Mouse (Mus musculus) layer of hippocampus, adult 9-10 months (tissue): Measurements from ENCODE around the gene Slc1a2.
A peak's percentile ranks its signal among the peaks of the same experiment; 100 is the strongest.

Experiments used
- DNase-seq: peaks from one replicate; pipeline ENCODE4 v3.0.0; 2022; ENCODE audit warnings: low spot score

The Slc1a2 gene

GRCm38 (mm10) chr2:102714320-102714719 is 55.9 kb downstream of the Slc1a2 start:
- DNase-seq: no peak

- DNase-seq: no peak
These were observed 57.3 kb downstream of the Slc1a2 start for GRCm38 (mm10) chr2:102715754-102716153.

- DNase-seq: no peak
These were observed 63.4 kb downstream of the Slc1a2 start for GRCm38 (mm10) chr2:102721859-102722258.

- DNase-seq: no peak
These were observed 66.6 kb downstream of the Slc1a2 start for GRCm38 (mm10) chr2:102725054-102725453.

GRCm38 (mm10) chr2:102730386-102730785 is 71.9 kb downstream of the Slc1a2 start:
- no peak for DNase-seq

- no peak for DNase-seq
These were observed 72.3 kb downstream of the Slc1a2 start for GRCm38 (mm10) chr2:102730788-102731187.

- no peak for DNase-seq
These were observed 74.7 kb downstream of the Slc1a2 start for GRCm38 (mm10) chr2:102733128-102733527.

- no peak for DNase-seq
These were observed 75.6 kb downstream of the Slc1a2 start for GRCm38 (mm10) chr2:102734055-102734454.

- no peak for DNase-seq
These were observed 76.6 kb downstream of the Slc1a2 start for GRCm38 (mm10) chr2:102735031-102735430.

GRCm38 (mm10) chr2:102735811-102736210 is 77.4 kb downstream of the Slc1a2 start:
- no peak for DNase-seq

DNA sequence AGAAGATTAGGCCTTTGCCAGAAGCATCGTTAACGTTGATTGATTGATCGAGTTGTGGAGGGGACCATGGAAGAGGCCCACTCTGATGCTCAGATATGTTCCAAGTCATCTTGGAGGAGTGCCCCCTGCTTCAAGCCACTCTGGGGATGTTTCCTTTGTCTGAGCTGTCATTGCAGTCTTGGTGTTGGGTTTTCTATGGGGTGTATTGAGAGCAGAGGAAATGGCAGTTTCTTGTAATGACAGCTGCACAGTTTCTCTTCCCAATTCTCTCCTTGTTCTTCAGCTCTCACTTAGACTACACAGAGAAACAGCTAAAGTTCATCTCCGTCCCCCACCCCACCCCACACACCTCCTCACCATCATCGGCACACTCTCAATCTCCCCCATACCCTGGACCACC is 78.0 kb downstream of the Slc1a2 start:
- DNase-seq: no peak

DNA sequence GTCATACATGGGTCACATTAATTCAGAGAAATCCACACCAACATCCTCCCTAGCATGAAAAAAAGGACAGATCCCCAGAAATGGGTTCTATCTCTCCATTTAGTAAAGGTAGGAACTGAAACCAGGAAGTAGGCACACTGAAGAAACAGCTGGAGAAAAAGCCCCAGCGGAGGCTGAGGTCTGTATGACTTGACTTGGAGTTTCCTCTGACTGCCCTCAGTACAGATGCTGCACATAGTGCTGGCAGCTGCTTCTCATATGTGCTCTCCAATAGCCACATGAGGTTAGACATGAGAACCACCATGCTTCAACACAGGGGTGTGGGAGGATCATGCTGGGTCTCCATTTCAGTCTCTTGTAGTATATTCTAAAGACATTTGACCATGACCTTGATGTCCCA is 80.4 kb downstream of the Slc1a2 start:
- DNase-seq: no peak

- DNase-seq: peak; percentile 37
These were observed 84.2 kb downstream of the Slc1a2 start for GRCm38 (mm10) chr2:102742685-102743084.

DNA sequence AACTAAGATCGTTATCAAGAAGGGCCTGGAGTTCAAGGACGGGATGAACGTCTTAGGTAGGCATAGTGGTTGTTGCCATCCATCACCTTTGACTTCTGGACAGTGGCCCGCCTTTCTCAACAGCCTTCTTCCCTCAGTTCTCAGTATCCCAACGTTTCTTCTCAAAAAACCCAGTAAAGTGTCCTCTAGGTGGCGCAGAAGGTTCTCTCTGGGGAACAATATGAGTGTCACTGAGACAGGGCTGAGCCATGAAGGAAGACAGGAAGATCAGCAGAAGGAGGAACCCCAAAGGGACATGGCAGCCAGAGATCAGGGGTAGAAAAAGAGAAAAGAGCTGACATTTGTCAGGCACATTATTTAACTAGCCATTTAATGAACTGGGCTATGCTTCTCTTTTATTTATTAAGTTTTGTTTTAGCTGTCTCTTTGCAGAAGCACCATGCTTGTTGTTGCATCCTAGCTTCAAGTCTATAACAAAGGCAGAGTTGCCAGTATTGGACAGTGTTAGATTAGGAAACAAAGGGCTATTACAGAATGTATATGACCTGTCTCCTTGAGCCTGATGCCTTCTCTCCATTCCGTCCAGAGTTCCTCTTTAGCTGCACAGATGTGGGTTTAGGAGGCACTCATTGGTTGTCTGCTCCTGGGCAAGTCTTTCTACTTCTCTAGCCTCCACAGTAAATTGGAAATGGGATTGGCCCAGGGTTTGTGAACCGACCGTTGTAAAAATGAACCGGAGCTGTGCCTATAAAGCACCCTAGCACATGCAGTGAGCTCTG is 85.6 kb downstream of the Slc1a2 start:
- DNase-seq: peak; percentile 41

DNA sequence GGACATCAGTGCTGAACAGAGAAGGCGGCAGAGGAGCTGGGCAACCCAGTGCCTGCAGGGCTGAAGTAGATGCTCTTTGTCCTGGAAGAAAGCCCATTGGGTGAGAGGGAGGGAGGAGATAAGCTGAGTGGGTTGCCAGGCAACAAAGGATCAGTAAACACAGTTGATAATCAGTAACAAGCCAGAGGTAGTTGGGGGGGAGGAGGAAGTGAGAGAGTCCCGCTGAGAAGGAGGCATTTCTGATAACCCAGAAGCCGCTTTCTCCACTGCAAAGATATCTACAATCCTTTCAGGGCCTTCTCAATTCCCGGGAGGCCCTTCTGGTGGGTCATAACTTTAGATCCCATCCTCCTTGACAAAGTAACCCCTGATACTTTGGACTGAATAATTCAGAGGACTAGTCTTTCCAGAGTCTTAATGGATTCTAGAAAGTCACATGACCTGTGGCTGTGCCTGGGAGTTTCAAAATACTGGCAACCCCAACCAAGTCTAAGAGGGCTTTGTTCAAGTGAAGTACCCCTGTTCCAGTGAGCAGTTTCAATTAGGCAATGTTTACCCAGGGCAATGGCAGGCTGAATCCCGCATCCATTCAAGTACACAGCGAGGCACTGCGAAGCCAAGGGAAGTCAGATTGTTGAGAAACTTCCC is 86.9 kb downstream of the Slc1a2 start:
- DNase-seq: no peak

- no peak for DNase-seq
These were observed 89.3 kb downstream of the Slc1a2 start for GRCm38 (mm10) chr2:102747758-102748157.

DNA sequence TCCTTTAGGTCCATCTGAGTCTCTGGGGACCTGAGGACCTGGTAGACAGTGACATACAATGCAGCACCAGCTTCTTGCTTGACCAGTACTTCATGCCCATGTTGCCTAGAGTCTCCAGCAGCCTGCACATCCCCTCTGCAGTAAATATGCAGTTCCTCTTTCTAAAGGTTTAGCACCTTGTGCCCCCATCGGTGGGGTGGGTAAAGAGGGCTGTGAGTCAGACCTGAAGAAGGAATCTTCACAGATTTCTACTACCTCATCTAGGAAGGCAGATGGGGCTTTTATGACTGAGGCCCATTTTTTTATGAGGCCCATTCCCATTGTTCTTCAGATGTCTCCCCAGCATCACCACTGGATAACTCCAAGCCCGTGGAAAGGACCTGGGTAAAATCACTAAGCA is 91.5 kb downstream of the Slc1a2 start:
- no peak for DNase-seq

DNA sequence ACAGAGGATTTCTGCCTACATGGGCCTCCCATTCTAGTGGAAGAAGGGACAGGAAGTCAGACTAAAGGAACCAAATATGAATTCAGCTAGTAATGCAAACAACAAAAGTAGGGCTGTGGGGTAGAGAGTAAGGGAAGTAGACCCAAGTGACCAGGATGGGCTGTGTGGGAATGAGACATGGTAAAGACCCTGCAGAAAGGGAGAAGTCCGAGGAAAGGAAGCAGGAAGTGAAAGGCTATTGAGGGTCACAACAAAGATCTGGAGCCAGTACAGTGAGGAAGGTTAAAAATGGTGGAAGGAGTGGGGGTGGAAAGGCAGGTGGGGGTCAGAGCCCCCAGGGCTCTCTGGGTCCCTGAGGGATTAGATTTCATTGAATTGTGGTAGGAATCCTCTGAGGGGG is 93.4 kb downstream of the Slc1a2 start:
- DNase-seq: no peak

DNA sequence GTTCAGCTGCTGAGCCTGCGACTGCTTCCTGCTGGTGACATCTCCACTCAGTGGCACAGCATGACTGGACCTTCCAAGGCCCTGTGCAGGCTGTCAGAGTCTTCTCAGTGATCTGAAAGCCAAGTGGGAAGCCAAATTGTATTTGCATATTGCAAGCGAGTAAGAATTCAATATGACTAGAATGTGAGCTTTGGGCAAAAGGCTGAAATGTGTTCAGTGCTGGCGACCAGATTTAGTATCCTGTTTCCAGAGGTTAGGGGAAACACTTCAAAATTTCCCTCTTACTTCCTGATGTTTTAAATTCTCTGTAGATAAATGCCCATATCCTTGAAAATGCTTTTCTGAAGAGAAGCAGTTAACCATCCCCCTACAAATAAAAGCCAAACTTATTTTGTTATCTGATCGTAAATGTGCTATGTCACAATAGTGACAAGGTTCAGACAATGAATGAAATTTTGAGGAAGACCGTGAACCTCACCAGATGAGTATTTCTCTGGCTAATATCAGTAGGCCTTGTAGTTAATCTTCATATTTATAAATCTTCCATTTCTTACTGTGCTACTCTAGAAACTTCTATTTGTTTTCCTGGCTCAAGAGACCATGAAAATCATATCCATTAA is 98.9 kb downstream of the Slc1a2 start:
- DNase-seq: no peak

- no peak for DNase-seq
These were observed 101.0 kb downstream of the Slc1a2 start for GRCm38 (mm10) chr2:102759479-102759878.

DNA sequence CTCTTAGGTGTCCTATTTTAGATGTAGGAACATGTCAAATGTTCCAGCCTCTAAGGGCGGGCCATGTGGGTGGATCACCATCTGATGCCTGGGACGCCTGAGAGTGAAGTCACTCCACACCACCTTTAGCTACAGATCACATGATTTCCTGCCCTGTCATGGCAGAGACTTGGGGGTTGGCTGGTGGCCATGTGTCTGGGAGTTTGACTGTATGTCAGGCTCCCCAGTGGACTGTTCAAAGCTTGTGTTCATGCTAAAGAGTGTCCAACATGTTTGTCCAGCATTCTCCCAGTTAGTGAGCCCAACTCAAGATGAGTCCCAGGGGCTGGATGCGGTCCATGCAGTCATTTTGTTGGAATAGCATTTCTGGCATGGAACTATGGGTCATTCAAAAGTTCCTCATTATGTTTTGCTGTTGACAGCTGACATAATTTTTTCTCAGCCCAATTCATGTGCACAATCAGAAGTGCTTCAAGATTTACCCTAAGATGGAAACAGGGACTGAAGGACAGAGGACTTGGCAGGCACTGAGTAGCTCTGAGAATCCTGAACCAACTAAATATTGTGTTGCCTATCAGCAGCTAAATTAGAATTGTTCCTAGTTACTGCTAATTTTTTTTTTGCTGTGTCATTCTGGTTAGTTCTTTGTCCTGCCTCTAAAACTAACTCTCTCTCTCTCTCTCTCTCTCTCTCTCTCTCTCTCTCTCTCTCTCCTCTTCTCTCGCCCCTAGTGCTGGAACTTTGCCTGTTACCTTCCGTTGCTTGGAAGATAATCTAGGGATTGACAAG is 102.0 kb downstream of the Slc1a2 start:
- no peak for DNase-seq

DNA sequence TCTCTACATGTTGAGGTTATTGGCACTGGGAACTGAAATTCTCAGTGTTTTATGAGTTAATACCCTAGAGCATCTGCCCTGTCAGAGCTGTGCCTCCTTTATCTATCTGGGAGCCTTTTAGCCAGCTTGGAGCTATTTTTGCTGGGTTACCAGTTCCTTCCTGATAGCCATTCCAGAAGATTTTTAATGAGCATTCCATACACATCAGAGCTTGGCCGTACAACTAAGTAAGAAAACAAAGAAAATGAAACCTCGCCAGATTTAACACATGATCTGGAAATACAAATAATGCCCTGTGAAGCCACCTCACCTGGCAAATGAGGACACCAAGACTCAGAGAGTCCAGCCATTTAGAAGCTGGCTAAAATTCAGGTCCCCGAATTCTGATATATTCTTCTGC is 104.7 kb downstream of the Slc1a2 start:
- DNase-seq: no peak
